Comparison of ENCODE assay signal across 8 mouse cellular contexts in genomic region chr9:57537044-57537727, GRCm38 (mm10). TPM values are rescaled to one million over a fixed set of nuclear protein-coding genes. Genes with fewer than 3 reads are reported as not detected.
DNase-seq lines count a peak whose midpoint lies in the region; ATAC-seq and TF ChIP-seq lines count a peak whose summit lies in the region.

Gene Fam219b (plus strand): TSS chr9:57537528.

- no peaks in the 10 kb centered on the region for H3K27me3 ChIP-seq in forebrain, embryonic 13.5 days
- H3K27me3 ChIP-seq in liver, embryonic 16.5 days (ENCODE audit: control insufficient read depth, insufficient read depth, low read depth, low read length): no peaks in the 10 kb centered on the region
- H3K27me3 ChIP-seq in neural tube, embryonic 12.5 days (replicated peaks): no peaks in the 10 kb centered on the region
- H3K27me3 ChIP-seq in stomach, postnatal 0 days (ENCODE audit: control insufficient read depth, insufficient read depth, low read length): no peaks in the 10 kb centered on the region

- TF ChIP-seq EP300 in stomach, postnatal 0 days (optimal IDR thresholded peaks at IDR 0.05): no peak

- peak within 1 kb of the TSS; percentile 85 for H3K4me2 ChIP-seq in forebrain, embryonic 13.5 days
- peak within 1 kb of the TSS; percentile 93 for H3K4me2 ChIP-seq in liver, embryonic 16.5 days (ENCODE audit: low read depth, low read length)
- peak within 1 kb of the TSS; percentile 86 for H3K4me2 ChIP-seq in neural tube, embryonic 12.5 days (replicated peaks)
- H3K4me2 ChIP-seq in stomach, postnatal 0 days (replicated peaks; ENCODE audit: low read depth): peak within 1 kb of the TSS; percentile 86

- peak within 1 kb of the TSS; percentile 92 for H3K9ac ChIP-seq in forebrain, embryonic 13.5 days
- H3K9ac ChIP-seq in liver, embryonic 16.5 days (ENCODE audit: low read depth, low read length): peak within 1 kb of the TSS; percentile 90
- peak within 1 kb of the TSS; percentile 83 for H3K9ac ChIP-seq in neural tube, embryonic 12.5 days
- H3K9ac ChIP-seq in stomach, postnatal 0 days (ENCODE audit: low read length): peak within 1 kb of the TSS; percentile 82

- DNase-seq in ES-CJ7 (ENCODE audit: low read depth, low spot score): peak; percentile 89
- peak; percentile 94 to 95 for DNase-seq in heart, postnatal 10 days
- DNase-seq in large intestine, adult 2 months (ENCODE audit: low read depth, low spot score): peak; percentile 65
- peak; percentile 93 for DNase-seq in stomach, postnatal 0 days (ENCODE audit: low spot score)

- H3K4me3 ChIP-seq in forebrain, embryonic 13.5 days: peak within 1 kb of the TSS; percentile 82
- peak within 1 kb of the TSS; percentile 90 for H3K4me3 ChIP-seq in liver, embryonic 16.5 days (ENCODE audit: low read depth, low read length)
- peak within 1 kb of the TSS; percentile 76 for H3K4me3 ChIP-seq in neural tube, embryonic 12.5 days
- peak within 1 kb of the TSS; percentile 86 for H3K4me3 ChIP-seq in stomach, postnatal 0 days (ENCODE audit: low read depth, low read length)

- H3K4me1 ChIP-seq in forebrain, embryonic 13.5 days: peaks cover 20% of the 10 kb centered on the region
- peaks cover 14% of the 10 kb centered on the region for H3K4me1 ChIP-seq in liver, embryonic 16.5 days (ENCODE audit: control insufficient read depth, low read depth, low read length)
- peaks cover 18% of the 10 kb centered on the region for H3K4me1 ChIP-seq in neural tube, embryonic 12.5 days
- H3K4me1 ChIP-seq in stomach, postnatal 0 days (replicated peaks; ENCODE audit: control insufficient read depth, insufficient read depth): no peaks in the 10 kb centered on the region; the same call in 1 of the 2 replicates

- intact Hi-C loops in heart, postnatal 10 days (cut with DNase I): no loop called here

- peaks cover 61% of the 10 kb centered on the region for H3K36me3 ChIP-seq in forebrain, embryonic 13.5 days (ENCODE audit: poor library complexity, severe bottlenecking)
- H3K36me3 ChIP-seq in liver, embryonic 16.5 days (ENCODE audit: control insufficient read depth, insufficient read depth): peaks cover 12% of the 10 kb centered on the region
- peaks cover 43% of the 10 kb centered on the region for H3K36me3 ChIP-seq in neural tube, embryonic 12.5 days
- peaks cover 17% of the 10 kb centered on the region for H3K36me3 ChIP-seq in stomach, postnatal 0 days (ENCODE audit: control insufficient read depth, insufficient read depth, low read length)

- peak within 1 kb of the TSS; percentile 83 for H3K27ac ChIP-seq in forebrain, embryonic 13.5 days
- H3K27ac ChIP-seq in liver, embryonic 16.5 days (ENCODE audit: low read length): peak within 1 kb of the TSS; percentile 78
- peak within 1 kb of the TSS; percentile 57; the same call in 1 of the 2 replicates for H3K27ac ChIP-seq in neural tube, embryonic 12.5 days
- peak within 1 kb of the TSS; percentile 79 for H3K27ac ChIP-seq in stomach, postnatal 0 days (replicated peaks)

- peak; percentile 78 for ATAC-seq in cerebellum, adult (ENCODE audit: insufficient number of reproducible peaks, low FRiP score, low TSS enrichment)
- ATAC-seq in forebrain, embryonic 13.5 days: peak; percentile 91
- peak; percentile 93 for ATAC-seq in liver, embryonic 16.5 days (ENCODE audit: low read depth)
- ATAC-seq in neural tube, embryonic 12.5 days (ENCODE audit: low FRiP score, low read depth): peak; percentile 84
- peak; percentile 92 for ATAC-seq in stomach, postnatal 0 days (ENCODE audit: low FRiP score, low TSS enrichment)

- H3K9me3 ChIP-seq in forebrain, embryonic 13.5 days (replicated peaks): no peaks in the 10 kb centered on the region
- H3K9me3 ChIP-seq in liver, embryonic 16.5 days (replicated peaks; ENCODE audit: control insufficient read depth, low read length): no peaks in the 10 kb centered on the region
- no peaks in the 10 kb centered on the region for H3K9me3 ChIP-seq in neural tube, embryonic 12.5 days
- no peaks in the 10 kb centered on the region for H3K9me3 ChIP-seq in stomach, postnatal 0 days (ENCODE audit: control insufficient read depth, low read length)

- no peak for TF ChIP-seq CTCF in stomach, postnatal 0 days (IDR thresholded peaks at IDR 0.05; ENCODE audit: low read depth)

- WGBS in forebrain, embryonic 13.5 days: 1% methylated on average over 45 of the region's 45 CpGs
- WGBS in large intestine, adult 2 months: 1% methylated on average over 45 of the region's 45 CpGs
- WGBS in liver, embryonic 16.5 days (ENCODE audit: insufficient replicate concordance): 2% methylated on average over 45 of the region's 45 CpGs
- 2% methylated on average over 45 of the region's 45 CpGs for WGBS in neural tube, embryonic 12.5 days
- WGBS in stomach, postnatal 0 days: 2% methylated on average over 45 of the region's 45 CpGs

RNA-seq across cellular contexts. Expression of gene Fam219b, which starts in this region (rescaled TPM):
- 20.1 and 23.3 TPM in 2 replicates for polyA plus RNA-seq in forebrain, embryonic 13.5 days (2015; fragmentation: Nextera tagmentation; extraction: Ambion mirVana)
- 1 to 10 TPM; 8.0 to 9.1 TPM for total RNA-seq in heart, postnatal 10 days (2021)
- polyA plus RNA-seq in large intestine, adult 2 months (2012; rRNA removed): 3.0 and 4.0 TPM in 2 replicates
- 5.3 and 5.7 TPM in 2 replicates for polyA plus RNA-seq in liver, embryonic 16.5 days (2015; fragmentation: Nextera tagmentation; extraction: Ambion mirVana)
- 19.6 and 20.2 TPM in 2 replicates for polyA plus RNA-seq in neural tube, embryonic 12.5 days (2016; fragmentation: Nextera tagmentation; extraction: Ambion mirVana)
- 12.4 and 13.0 TPM in 2 replicates for polyA plus RNA-seq in stomach, postnatal 0 days (2015; fragmentation: Nextera tagmentation; extraction: Ambion mirVana)

Comparison
In these comparisons a context has a peak if more than half of its experiments do, and no peak if none do; other contexts are left out.
1. Peak in every context shown above with its lines: DNase-seq, ATAC-seq, H3K4me3 ChIP-seq and H3K27ac ChIP-seq.